Mouse (Mus musculus) lung, postnatal 0 days (tissue): ENCODE measurements around the gene Rbm20. TPM values are rescaled to one million over a fixed set of nuclear protein-coding genes. Genes with fewer than 3 reads are reported as not detected.

Experiments
- ATAC-seq: fragments of 200-750 bp; cut with Nextera tagmentation; 2 replicates; pipeline ENCODE4 v1.8.0; 2017; ENCODE audit warnings: moderate library complexity
- DNase-seq: peaks from one replicate; pipeline ENCODE4 v3.0.0-alpha.2; 2016; ENCODE audit warnings: low spot score
- H3K27ac ChIP-seq: fragments of 300-500 bp; sonication (generic); 2 replicates; pipeline ENCODE4 v1.5.1; 2014; ENCODE audit warnings: antibody characterized with exemption, mild to moderate bottlenecking, low read length, mixed read lengths
- H3K27me3 ChIP-seq: fragments of 300-500 bp; sonication (generic); replicated peaks from 2 replicates; pipeline ENCODE4 v1.6.1; 2014; ENCODE audit warnings: low read length, mixed read lengths; ENCODE audit not compliant: insufficient read depth
- H3K36me3 ChIP-seq: fragments of 300-500 bp; sonication (generic); 2 replicates; pipeline ENCODE4 v1.6.1; 2014; ENCODE audit warnings: low read length, mixed read lengths; ENCODE audit not compliant: insufficient read depth
- H3K4me1 ChIP-seq: fragments of 300-500 bp; sonication (generic); 2 replicates; pipeline ENCODE4 v1.6.1; 2014; ENCODE audit warnings: antibody characterized with exemption, low read depth, low read length, mixed read lengths; ENCODE audit not compliant: insufficient read depth
- H3K4me2 ChIP-seq: fragments of 300-500 bp; sonication (generic); replicated peaks from 2 replicates; pipeline ENCODE4 v1.6.1; 2014; ENCODE audit warnings: low read depth, mild to moderate bottlenecking, low read length, moderate library complexity, mixed read lengths
- H3K4me3 ChIP-seq: fragments of 300-500 bp; sonication (generic); 2 replicates; pipeline ENCODE4 v1.5.1; 2014; ENCODE audit warnings: low read depth, low read length
- H3K9ac ChIP-seq: fragments of 300-500 bp; sonication (generic); replicated peaks from 2 replicates; pipeline ENCODE4 v1.6.1; 2014; ENCODE audit warnings: low read depth, mild to moderate bottlenecking
- H3K9me3 ChIP-seq: fragments of 300-500 bp; sonication (generic); 2 replicates; pipeline ENCODE4 v1.6.1; 2016; ENCODE audit warnings: low read length, mixed read lengths
- CTCF ChIP-seq: IDR thresholded peaks from 2 replicates; pipeline ENCODE4 v1.5.1; 2016; ENCODE audit warnings: antibody characterized with exemption, mild to moderate bottlenecking
- EP300 ChIP-seq: IDR thresholded peaks from 2 replicates; pipeline ENCODE4 v1.6.1; 2016; ENCODE audit warnings: antibody characterized with exemption, mild to moderate bottlenecking, control low read depth
- WGBS: fragments of 180-500 bp; shearing (Covaris S2); extraction: QIAGEN DNeasy Blood & Tissue Kit; methylation state at CpG from one replicate; pipeline ENCODE4 v1.1.7; 2014; 5-methylcytosine and 5-hydroxymethylcytosine counted together
- polyA plus RNA-seq: library from polyadenylated mRNA; unstranded; fragments of >200 nt; fragmentation: Nextera tagmentation; extraction: Ambion mirVana; gene quantifications from 2 replicates; pipeline ENCODE4 v1.2.1, GENCODE M21; 2015

Gene Rbm20
- polyA plus RNA-seq, 1 experiment from 2014 or later: 0.51 TPM

- Histone ChIP-seq H3K27ac (no peak overlapping the region), H3K4me1 (no peaks in the 10 kb centered on the region)
- no peak for TF ChIP-seq EP300
- no peak for TF ChIP-seq CTCF
Measured at GRCm38 (mm10) chr19:53786836-53787235, 109.7 kb downstream of the Rbm20 start.

DNA sequence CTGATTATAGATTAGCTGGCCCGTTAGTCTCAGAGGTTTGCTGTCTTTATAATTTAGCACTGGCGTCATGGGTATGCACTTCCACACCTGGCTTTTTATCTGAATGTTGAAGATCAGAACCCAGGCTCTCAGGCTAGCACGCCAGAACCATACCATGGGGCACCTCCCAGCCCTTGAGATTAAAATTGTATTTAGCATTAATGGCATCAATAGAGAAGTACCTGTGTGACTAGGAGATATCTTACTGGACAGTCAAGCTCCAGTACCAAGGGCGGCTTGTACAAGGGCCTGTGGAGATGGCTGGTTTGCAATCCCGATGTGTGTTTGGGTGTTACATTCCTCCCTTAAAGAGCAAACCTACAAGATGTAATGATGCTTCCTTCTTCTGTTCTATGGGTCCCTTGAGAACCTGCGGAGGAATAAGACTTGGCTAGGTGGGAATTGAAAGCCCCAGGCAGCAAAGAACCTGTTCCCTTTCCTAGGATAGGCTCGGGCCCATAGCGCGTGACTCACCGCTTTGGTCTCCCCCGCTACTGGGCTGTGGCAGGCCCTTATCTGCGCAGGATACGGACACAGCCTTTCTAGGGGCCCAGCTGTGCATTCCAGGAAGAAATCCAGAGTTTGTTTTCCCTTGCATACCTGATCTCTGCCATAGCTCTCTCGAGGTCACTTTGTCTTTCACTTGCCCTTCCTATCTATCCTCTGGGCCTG lies 111.7 kb downstream of the Rbm20 start:
- H3K9me3 ChIP-seq: no peaks in the 10 kb centered on the region
- H3K36me3 ChIP-seq: no peaks in the 10 kb centered on the region
- H3K27ac ChIP-seq: no peak overlapping the region
- H3K4me2 ChIP-seq: no peak overlapping the region
- no peak for ATAC-seq
- no peaks in the 10 kb centered on the region for H3K27me3 ChIP-seq
- no peak overlapping the region for H3K4me3 ChIP-seq
- TF ChIP-seq EP300: no peak
- TF ChIP-seq CTCF: no peak
- DNase-seq: no peak
- H3K9ac ChIP-seq: no peak overlapping the region
- 58% methylated on average over 14 of the region's 14 CpGs for WGBS
- H3K4me1 ChIP-seq: no peaks in the 10 kb centered on the region

More at GRCm38 (mm10) chr19:53786836-53787235, 109.7 kb downstream of the Rbm20 start:
- no peak overlapping the region for H3K9ac ChIP-seq
- H3K4me2 ChIP-seq: no peak overlapping the region
- WGBS: 72% methylated on average over 5 of the region's 5 CpGs
- H3K36me3 ChIP-seq: no peaks in the 10 kb centered on the region
- H3K4me3 ChIP-seq: no peak overlapping the region
- no peaks in the 10 kb centered on the region for H3K27me3 ChIP-seq
- DNase-seq (no peak), ATAC-seq (no peak)
- no peaks in the 10 kb centered on the region for H3K9me3 ChIP-seq

- ATAC-seq (no peak), DNase-seq (no peak)
- H3K9ac ChIP-seq: no peak overlapping the region
- TF ChIP-seq CTCF: no peak
- no peak for TF ChIP-seq EP300
- H3K4me1 ChIP-seq: no peaks in the 10 kb centered on the region
- no peak overlapping the region for H3K27ac ChIP-seq
- H3K4me2 ChIP-seq: no peak overlapping the region
- no peak overlapping the region for H3K4me3 ChIP-seq
- H3K36me3 ChIP-seq: no peaks in the 10 kb centered on the region
- H3K9me3 ChIP-seq: no peaks in the 10 kb centered on the region
- no peaks in the 10 kb centered on the region for H3K27me3 ChIP-seq
- WGBS: 76% methylated on average over 7 of the region's 7 CpGs
Measured at GRCm38 (mm10) chr19:53789571-53789970, 112.5 kb downstream of the Rbm20 start.

GRCm38 (mm10) chr19:53791751-53792720 lies 114.9 kb downstream of the Rbm20 start:
- H3K36me3 ChIP-seq: no peaks in the 10 kb centered on the region
- no peak overlapping the region for H3K9ac ChIP-seq
- 51% methylated on average over 20 of the region's 20 CpGs for WGBS
- H3K4me3 ChIP-seq: no peak overlapping the region
- DNase-seq (no peak), ATAC-seq (no peak)
- no peak overlapping the region for H3K4me2 ChIP-seq
- no peaks in the 10 kb centered on the region for H3K9me3 ChIP-seq
- H3K27ac ChIP-seq: no peak overlapping the region
- H3K27me3 ChIP-seq: no peaks in the 10 kb centered on the region
- no peak for TF ChIP-seq EP300
- TF ChIP-seq CTCF: no peak
- no peaks in the 10 kb centered on the region for H3K4me1 ChIP-seq

GRCm38 (mm10) chr19:53792976-53793897 lies 116.1 kb downstream of the Rbm20 start:
- H3K4me1 ChIP-seq: no peaks in the 10 kb centered on the region
- DNase-seq: peak; percentile 15
- no peak overlapping the region for H3K4me2 ChIP-seq
- no peaks in the 10 kb centered on the region for H3K27me3 ChIP-seq
- no peaks in the 10 kb centered on the region for H3K36me3 ChIP-seq
- WGBS: 80% methylated on average over 36 of the region's 37 CpGs
- H3K27ac ChIP-seq: no peak overlapping the region
- TF ChIP-seq CTCF: no peak
- H3K9ac ChIP-seq: no peak overlapping the region
- no peaks in the 10 kb centered on the region for H3K9me3 ChIP-seq
- ATAC-seq: peak; percentile 68
- H3K4me3 ChIP-seq: no peak overlapping the region
